Mouse (Mus musculus): Measurements from ENCODE around the gene Surf2. TPM values are rescaled to one million over a fixed set of nuclear protein-coding genes. Genes with fewer than 3 reads are reported as not detected.

Gene Surf2
- polyA plus RNA-seq, 1 experiment from 2014 or later, result 33.2 TPM

DNA sequence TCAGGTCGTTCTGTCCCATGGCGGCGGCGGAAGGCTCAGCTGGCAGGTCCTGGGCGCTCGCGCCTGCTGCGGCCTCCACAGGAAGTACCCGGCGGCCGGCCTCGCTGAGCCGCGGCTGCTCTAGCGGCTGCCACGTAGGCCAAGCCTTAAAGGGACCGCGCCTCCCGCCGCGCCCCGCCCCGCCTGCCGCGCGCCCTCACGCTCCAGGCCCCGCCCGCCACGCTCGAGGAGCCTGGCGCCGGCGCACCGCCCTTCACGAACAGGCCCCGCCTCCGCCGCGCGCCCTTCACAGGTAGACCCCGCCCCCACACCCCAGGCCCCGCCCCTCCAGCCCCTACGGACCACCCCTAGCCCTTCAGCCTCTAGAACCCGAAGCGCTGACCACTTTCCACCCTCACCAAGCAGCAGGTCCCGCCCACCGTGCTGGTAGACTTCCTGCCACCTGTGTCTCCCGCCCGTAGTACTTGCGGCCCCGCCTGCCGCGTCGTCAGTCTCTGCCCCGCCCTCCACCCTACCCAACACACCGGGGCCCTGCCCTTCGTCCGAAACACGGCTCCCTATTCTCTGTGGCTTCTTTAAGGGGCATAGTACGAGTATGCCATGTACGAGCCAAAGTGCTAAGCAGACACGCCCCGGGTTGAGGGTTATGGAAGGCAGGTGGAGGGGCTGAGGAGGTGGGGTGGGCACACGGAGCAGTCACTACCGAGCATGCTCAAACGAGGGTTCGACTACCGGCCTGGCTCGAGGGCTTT, 17.3 kb downstream of the Surf2 start, which contains the start of the genes Surf4 and Stkld1:
Gene Surf4, minus strand, starts transcription at position 625 of the 752 bp plus-strand sequence.
Gene Stkld1, plus strand, starts transcription at position 744 of the 752 bp plus-strand sequence.
- Histone ChIP-seq H3K4me3 (ENCODE audit: low read depth, low read length) (peak within 1 kb of the TSS; percentile 94), H3K9ac (ENCODE audit: low read depth, low read length) (peak within 1 kb of the TSS; percentile 100), H3K27ac (ENCODE audit: low read depth, low read length) (peak within 1 kb of the TSS; percentile 100), H3K4me2 (replicated peaks; ENCODE audit: low read depth) (peak within 1 kb of the TSS; percentile 82), H3K9me3 (ENCODE audit: control insufficient read depth) (no peaks in the 10 kb centered on the region), H3K4me1 (replicated peaks; ENCODE audit: control insufficient read depth, insufficient read depth, low read length) (peaks cover 6% of the 10 kb centered on the region; the same call in 1 of the 2 replicates), H3K27me3 (replicated peaks; ENCODE audit: control insufficient read depth, insufficient read depth, low read length) (no peaks in the 10 kb centered on the region), H3K36me3 (ENCODE audit: control insufficient read depth, insufficient read depth) (peaks cover 8% of the 10 kb centered on the region; the same call in 1 of the 2 replicates)
- WGBS, result 0% methylated on average over 54 of the region's 70 CpGs
- ATAC-seq, result peak; percentile 95
- TF ChIP-seq CTCF (IDR thresholded peaks at IDR 0.05; ENCODE audit: low read depth), result 0 out of 2 replicates have a peak, but pooled peaks have one; percentile 7

GRCm38 (mm10) chr2:26935286-26935685, 19.1 kb downstream of the Surf2 start:
- no peaks in the 10 kb centered on the region for H3K27me3 ChIP-seq (replicated peaks; ENCODE audit: control insufficient read depth, insufficient read depth, low read length)
- no peak overlapping the region for H3K4me2 ChIP-seq (replicated peaks; ENCODE audit: low read depth)
- 77% methylated on average over 2 of the region's 2 CpGs for WGBS
- no peaks in the 10 kb centered on the region for H3K9me3 ChIP-seq (ENCODE audit: control insufficient read depth)
- H3K4me3 ChIP-seq (ENCODE audit: low read depth, low read length), result no peak overlapping the region
- ATAC-seq, result no peak
- H3K9ac ChIP-seq (ENCODE audit: low read depth, low read length), result no peak overlapping the region
- H3K36me3 ChIP-seq (ENCODE audit: control insufficient read depth, insufficient read depth), result peaks cover 8% of the 10 kb centered on the region; the same call in 1 of the 2 replicates
- H3K27ac ChIP-seq (ENCODE audit: low read depth, low read length), result peak overlapping the region; percentile 21; the same call in 1 of the 2 replicates
- TF ChIP-seq CTCF (IDR thresholded peaks at IDR 0.05; ENCODE audit: low read depth), result no peak
- H3K4me1 ChIP-seq (replicated peaks; ENCODE audit: control insufficient read depth, insufficient read depth, low read length), result peaks cover 6% of the 10 kb centered on the region; the same call in 1 of the 2 replicates

DNA sequence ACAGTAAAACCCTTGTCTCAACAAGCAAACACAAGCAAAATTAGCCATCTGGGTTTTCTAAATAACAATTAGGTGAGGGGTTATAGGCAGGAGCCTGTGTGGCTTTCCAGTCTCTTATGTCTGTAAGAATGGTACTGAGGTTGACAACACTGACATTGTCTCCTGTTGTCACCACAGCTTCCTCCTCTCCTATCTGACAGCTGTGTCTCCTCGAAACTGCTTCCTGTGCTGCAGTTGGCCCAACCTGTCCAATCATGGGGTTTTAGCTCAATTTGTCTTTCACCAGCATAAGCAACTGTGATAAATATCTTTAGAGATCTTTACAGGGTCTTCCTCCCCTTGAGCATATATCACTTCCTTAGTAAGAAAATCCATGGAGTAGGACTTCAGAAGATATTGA, 20.3 kb downstream of the Surf2 start:
- TF ChIP-seq CTCF (IDR thresholded peaks at IDR 0.05; ENCODE audit: low read depth), result no peak
- Histone ChIP-seq H3K27ac (ENCODE audit: low read depth, low read length) (no peak overlapping the region), H3K4me3 (ENCODE audit: low read depth, low read length) (no peak overlapping the region), H3K4me1 (replicated peaks; ENCODE audit: control insufficient read depth, insufficient read depth, low read length) (peaks cover 6% of the 10 kb centered on the region; the same call in 1 of the 2 replicates), H3K36me3 (ENCODE audit: control insufficient read depth, insufficient read depth) (0 out of 2 replicates have a peak, but pooled peaks cover 4% of the 10 kb centered on the region), H3K27me3 (replicated peaks; ENCODE audit: control insufficient read depth, insufficient read depth, low read length) (no peaks in the 10 kb centered on the region), H3K9me3 (ENCODE audit: control insufficient read depth) (no peaks in the 10 kb centered on the region), H3K4me2 (replicated peaks; ENCODE audit: low read depth) (no peak overlapping the region), H3K9ac (ENCODE audit: low read depth, low read length) (no peak overlapping the region)
- 57% methylated on average over 1 of the region's 1 CpGs for WGBS
- no peak for ATAC-seq

DNA sequence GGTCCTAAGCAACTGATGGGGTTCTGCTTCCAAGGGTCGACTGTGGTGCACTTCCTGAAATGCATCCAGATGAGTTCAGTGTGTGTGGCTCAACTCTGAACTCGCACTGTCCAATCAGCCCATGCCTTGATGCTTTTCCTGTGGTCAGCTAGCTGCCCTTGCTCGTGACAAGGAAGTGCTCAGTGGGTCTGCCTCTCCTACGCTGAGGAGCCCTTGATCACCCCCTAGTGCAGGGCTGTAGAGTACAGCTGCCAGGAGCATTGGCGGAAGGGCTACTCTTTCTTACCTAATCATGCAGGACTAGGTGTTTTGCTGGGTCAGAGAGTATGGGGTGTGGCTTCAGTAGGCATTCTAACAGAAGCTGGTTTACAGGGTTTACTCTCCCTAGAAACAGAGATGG, 25.4 kb downstream of the Surf2 start:
- Histone ChIP-seq H3K27ac (ENCODE audit: low read depth, low read length) (peak overlapping the region; percentile 46; the same call in 1 of the 2 replicates), H3K36me3 (ENCODE audit: control insufficient read depth, insufficient read depth) (0 out of 2 replicates have a peak, but pooled peaks cover 4% of the 10 kb centered on the region), H3K4me3 (ENCODE audit: low read depth, low read length) (no peak overlapping the region), H3K27me3 (replicated peaks; ENCODE audit: control insufficient read depth, insufficient read depth, low read length) (no peaks in the 10 kb centered on the region), H3K9me3 (ENCODE audit: control insufficient read depth) (no peaks in the 10 kb centered on the region), H3K4me2 (replicated peaks; ENCODE audit: low read depth) (no peak overlapping the region), H3K4me1 (replicated peaks; ENCODE audit: control insufficient read depth, insufficient read depth, low read length) (no peaks in the 10 kb centered on the region), H3K9ac (ENCODE audit: low read depth, low read length) (no peak overlapping the region)
- TF ChIP-seq CTCF (IDR thresholded peaks at IDR 0.05; ENCODE audit: low read depth), result peak; percentile 71
- peak; percentile 74 for ATAC-seq
- 34% methylated on average over 5 of the region's 5 CpGs for WGBS

DNA sequence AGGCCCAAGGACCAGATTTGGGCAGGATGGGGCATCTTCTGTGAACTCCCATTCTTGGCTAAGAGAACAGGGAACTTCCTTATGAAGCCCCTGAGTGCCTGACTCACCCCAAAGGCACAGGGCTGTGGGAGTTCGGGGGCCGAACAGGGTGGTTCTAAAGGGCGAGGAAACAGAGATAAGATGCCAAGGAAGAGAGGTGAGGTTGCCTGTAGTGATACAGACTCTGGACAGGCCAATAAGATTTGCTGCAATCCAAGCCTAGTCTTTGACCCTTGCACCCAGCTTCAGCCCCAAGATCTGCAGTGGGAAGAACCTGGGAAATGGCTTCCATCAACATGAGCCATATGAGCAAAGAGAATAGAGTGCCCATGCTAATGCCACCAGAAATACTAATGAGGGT, 27.1 kb downstream of the Surf2 start:
- H3K4me3 ChIP-seq (ENCODE audit: low read depth, low read length), result no peak overlapping the region
- no peak for TF ChIP-seq CTCF (IDR thresholded peaks at IDR 0.05; ENCODE audit: low read depth)
- H3K9ac ChIP-seq (ENCODE audit: low read depth, low read length), result no peak overlapping the region
- no peaks in the 10 kb centered on the region for H3K4me1 ChIP-seq (replicated peaks; ENCODE audit: control insufficient read depth, insufficient read depth, low read length)
- ATAC-seq, result peak; percentile 84
- H3K4me2 ChIP-seq (replicated peaks; ENCODE audit: low read depth), result no peak overlapping the region
- peak overlapping the region; percentile 76 for H3K27ac ChIP-seq (ENCODE audit: low read depth, low read length)
- peaks cover 15% of the 10 kb centered on the region for H3K36me3 ChIP-seq (ENCODE audit: control insufficient read depth, insufficient read depth)
- no peaks in the 10 kb centered on the region for H3K9me3 ChIP-seq (ENCODE audit: control insufficient read depth)
- no peaks in the 10 kb centered on the region for H3K27me3 ChIP-seq (replicated peaks; ENCODE audit: control insufficient read depth, insufficient read depth, low read length)
- WGBS, result 27% methylated on average over 3 of the region's 3 CpGs

DNA sequence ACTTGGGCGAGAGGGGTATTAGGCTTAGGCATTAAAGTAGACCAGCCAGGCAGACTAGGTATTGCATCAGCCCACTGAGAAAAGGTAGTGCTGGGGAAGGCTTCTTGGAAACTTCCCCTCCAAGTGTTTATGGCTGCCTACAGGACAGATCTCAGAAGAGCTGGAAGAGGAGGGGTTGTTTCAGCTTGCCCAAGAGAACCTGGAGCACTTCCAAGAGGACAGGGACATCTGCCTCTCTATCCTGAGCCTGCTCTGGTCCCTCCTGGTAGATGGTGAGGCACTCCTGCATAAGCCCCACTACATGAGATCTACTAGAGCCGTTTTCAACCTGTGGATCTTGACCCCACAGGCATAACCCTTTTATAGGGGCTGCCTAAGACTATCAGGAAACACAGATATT, 34.2 kb downstream of the Surf2 start:
- ATAC-seq, result no peak
- no peak for TF ChIP-seq CTCF (IDR thresholded peaks at IDR 0.05; ENCODE audit: low read depth)
- peaks cover 65% of the 10 kb centered on the region for H3K36me3 ChIP-seq (ENCODE audit: control insufficient read depth, insufficient read depth)
- no peaks in the 10 kb centered on the region for H3K4me1 ChIP-seq (replicated peaks; ENCODE audit: control insufficient read depth, insufficient read depth, low read length)
- H3K27ac ChIP-seq (ENCODE audit: low read depth, low read length), result no peak overlapping the region
- no peak overlapping the region for H3K4me3 ChIP-seq (ENCODE audit: low read depth, low read length)
- H3K9ac ChIP-seq (ENCODE audit: low read depth, low read length), result no peak overlapping the region
- no peak overlapping the region for H3K4me2 ChIP-seq (replicated peaks; ENCODE audit: low read depth)
- WGBS, result 87% methylated on average over 2 of the region's 2 CpGs
- no peaks in the 10 kb centered on the region for H3K27me3 ChIP-seq (replicated peaks; ENCODE audit: control insufficient read depth, insufficient read depth, low read length)
- no peaks in the 10 kb centered on the region for H3K9me3 ChIP-seq (ENCODE audit: control insufficient read depth)

Data from intestine, postnatal 0 days (tissue).